Mouse (Mus musculus): ENCODE measurements around the gene Lyz1.
"Not testable (repeated sequence)": the region's sequence is repeated elsewhere in the genome, so short reads cannot be mapped to it uniquely, and the experiment has no call there.

Lyz1 gene

DNA sequence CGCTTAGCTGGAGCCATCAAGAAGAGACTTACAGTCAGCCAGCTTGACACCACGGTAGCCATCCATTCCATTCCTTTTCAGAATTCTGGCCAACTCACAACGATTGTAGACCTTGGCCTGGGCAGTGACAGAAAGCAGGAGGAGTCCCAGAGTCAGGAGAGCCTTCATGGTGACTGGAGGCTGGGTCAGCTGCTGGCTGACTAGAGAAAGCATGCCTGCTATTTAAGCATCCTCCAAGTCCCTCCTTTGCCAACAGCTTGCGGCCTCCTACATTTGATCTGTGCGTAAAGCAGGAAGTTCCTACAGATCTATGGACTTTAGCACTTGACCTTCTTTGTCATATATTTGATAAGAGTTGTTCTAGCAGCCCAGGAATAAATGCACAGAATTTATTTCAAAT is at the start of gene Lyz1:
TSS of gene Lyz1 (minus strand) at position 198 of the 400 bp plus-strand sequence.
- no peak for DNase-seq (ENCODE audit: low spot score in 2 of 2)

DNA sequence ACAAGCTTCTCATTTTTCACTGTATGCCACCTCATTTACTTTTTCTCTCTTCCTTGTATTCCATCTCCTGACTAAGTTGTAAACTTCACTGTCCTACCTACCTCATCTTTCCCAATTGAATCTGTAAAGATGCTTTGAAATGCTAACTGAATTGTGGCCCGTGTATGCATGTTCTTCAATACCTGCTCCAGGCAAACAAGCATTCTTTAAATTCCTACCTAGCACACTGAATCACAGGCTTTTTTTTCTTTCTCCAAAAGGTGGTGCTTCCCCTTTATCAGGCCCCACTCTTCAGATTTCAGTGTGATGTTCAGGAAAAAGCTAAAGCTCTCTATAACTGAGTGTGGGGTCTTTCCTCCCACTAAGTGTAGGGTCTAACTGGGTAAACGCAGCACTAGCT is 49.7 kb upstream of the Lyz1 start:
- no peak for DNase-seq (ENCODE audit: low spot score in 2 of 2)

DNA sequence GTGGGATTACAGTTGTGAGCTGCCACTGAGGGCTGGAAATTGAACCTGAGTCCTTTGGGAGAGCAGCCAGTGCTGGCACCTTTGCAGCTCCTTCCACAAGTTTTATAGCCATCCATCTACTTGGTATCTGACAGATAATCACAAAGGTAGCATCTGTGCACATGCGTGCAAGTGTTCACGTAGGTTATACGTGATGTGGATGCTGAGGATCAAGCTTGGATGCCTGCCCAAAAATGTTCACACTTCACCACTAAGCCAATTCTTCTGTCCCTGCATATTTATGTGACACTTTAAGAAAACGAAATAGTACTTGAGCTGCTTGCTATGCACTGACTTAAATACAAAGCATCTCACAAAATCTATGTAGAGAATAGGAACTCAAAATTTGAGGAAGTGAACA is 48.4 kb upstream of the Lyz1 start:
- DNase-seq (ENCODE audit: low spot score in 2 of 2): no peak

DNA sequence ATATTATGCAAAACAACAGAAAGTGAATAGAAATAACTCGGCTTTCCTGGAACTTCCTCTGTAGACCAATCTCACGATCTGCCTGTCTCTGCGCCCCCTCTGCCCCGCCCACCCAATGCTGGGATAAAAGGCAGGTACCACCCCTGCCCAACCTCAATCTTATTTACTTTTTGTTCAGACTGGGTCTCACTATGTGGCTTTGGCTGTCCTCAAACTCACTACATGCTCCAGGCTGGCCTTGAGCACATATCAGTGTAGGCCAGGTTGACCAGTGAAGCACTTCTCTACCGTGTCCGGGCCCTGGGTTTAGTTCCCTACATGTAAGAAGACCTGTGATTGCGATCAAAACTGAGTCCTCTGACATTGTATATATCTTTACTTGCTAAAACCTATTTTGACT is 46.6 kb upstream of the Lyz1 start:
- DNase-seq (ENCODE audit: low spot score in 2 of 2): no peak

DNA sequence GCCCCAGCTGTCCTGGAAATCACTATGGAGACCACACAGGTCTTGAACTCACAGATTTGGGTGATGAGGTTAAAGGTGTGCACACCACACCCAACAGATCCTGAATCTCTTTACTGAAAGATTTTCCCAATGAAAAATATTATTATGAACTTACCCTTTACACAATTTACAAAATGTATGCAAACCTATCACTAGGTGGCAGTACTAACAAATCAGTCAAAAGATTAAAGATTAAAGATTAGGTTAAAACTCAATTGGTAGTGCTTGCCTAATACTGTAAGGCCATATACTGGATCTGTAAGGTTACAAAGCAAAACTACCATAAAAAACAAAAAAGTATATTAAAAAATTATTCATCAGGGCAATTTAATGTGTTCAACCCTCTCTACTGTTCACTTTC is 45.3 kb upstream of the Lyz1 start:
- DNase-seq (ENCODE audit: low spot score in 2 of 2): no peak

DNA sequence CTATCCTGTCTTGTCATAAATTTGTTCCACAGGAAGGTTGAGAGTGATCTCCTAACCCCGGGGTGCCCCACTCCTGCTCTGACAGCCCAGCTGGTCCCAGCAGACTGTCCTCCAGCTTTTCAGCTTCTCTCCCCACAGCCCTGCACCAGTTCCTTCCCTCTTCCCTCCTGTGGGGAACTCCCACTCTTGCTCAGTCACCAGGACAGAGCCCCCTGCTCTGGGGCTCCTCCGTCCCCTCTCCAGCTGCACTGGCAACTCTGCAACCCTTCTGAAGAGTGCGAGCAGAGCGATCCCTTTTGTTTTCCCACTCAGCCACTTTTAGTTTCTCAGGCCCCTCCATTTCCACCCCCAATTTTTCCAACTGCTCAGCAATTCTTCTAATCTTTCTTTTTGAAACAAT is 43.0 kb upstream of the Lyz1 start:
- no peak for DNase-seq (ENCODE audit: low spot score in 2 of 2)

DNA sequence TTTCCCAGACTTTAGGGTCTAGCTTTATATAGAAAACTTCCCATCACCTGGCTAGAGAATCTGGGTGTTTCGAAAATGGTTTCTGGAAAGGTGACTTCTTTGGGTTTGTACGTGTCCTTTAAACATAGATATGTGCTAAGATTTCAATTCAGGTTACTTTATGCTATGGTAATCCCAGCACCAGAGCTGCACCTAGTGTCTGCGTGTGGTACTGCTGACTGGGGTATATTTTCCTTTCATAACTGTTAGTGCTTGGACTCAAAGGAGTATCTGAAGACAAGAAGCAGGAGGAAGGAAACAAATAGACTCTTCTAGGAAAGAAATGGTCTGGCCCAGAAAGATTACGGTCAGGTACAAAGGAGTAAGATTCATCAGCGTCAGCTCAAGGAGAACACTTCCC is 37.9 kb upstream of the Lyz1 start:
- peak in 1 of 2 experiments; percentile 14 for DNase-seq (ENCODE audit: low spot score in 2 of 2)

DNA sequence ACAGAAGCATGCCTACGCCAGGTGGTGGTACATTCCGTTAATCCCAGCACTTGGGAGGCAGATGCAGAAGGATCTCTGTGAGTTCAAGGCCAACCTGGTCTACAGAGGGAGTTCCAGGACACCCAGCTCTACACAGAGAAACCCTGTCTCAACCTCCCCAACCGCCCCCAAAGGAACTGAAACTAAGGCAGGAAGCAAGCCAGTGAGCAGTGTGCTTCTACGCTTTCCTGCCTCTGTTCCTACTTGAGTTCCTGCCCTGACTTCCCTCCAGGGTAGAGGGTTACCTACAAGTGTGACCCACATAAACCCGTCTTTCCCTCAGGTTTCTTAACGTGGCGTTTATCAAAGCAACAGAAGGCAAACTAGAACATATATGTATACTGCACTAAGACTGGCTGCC is 31.1 kb upstream of the Lyz1 start:
- DNase-seq (ENCODE audit: low spot score in 2 of 2): peak in 1 of 2 experiments; percentile 27

DNA sequence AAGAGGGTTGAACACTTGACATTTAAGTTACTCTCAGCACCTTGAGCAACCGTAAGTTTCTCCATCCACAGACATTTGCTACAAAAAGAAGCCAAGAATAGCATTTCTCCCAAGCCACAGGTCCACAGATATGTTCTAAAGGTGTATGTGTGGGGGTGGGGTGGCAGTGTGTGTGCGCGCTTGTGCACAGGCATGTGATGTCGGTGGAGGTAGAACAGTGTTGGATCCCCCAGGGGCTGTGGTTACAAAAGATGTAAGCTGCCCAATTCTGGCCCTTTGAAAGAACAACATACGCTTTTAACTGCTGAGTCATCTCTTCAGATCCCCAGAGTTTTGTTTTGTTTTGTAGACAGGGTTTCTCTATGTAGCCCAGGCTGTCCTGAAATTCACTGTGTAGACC is 30.0 kb upstream of the Lyz1 start:
- no peak for DNase-seq (ENCODE audit: low spot score in 2 of 2)

DNA sequence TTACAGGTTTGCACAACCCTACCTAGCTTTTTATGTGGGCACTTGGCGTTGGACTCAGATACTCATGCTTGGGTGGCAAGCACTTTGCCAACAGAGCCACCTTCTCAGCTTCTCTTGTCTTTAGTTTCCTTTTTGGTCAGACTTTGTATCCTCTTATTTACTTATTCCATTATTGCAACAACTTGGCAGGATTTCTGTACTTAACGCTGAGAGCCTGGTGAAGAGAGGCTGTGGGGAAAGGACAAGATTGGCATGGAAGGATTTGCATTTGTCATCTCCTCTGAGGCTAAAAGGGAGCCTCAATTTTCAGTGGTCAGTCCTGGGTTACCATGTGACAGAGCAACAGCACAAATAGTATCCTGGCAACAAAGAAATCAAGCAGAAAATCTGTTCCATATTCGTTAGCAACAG is 27.9 kb upstream of the Lyz1 start:
- DNase-seq (ENCODE audit: low spot score in 2 of 2): no peak

DNA sequence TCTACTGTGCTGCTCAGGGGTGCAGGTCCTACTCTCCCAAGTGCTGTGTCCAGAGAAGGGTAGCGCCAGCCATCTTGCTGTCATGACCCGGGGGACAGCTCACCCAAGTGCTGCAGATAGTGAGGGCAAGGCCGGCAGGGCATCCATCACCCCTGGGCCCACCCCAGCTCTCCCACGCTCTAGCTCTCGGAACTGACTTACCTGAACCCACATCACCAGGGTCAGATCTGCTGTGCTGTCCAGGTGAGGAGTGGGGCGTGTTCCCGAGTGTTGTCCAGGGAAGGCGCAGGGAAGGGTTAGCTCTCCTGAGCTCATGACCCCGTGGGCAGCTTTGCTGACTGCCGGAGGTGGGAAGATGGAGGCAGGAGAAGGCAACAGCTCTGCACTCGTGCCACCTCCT is 23.7 kb upstream of the Lyz1 start:
- DNase-seq (ENCODE audit: low spot score in 2 of 2): no peak

DNA sequence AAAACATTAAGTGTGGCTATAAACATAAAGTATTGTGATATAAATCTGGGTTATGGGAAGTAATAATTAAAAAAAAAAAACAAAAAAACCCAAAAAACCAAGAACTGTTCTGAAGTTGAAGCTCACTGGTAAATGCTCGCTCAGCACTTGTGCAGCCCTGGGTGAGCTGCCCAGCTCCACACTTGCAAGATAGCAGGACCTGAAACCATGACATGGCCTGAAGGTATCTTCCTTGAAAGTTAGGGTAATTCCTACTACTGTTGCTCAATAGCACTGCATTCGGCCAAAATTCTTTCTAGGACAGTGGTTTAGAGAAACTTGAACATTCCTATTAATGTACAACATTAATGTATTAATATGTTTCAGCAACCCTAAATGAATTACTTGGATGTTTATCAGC is 20.5 kb upstream of the Lyz1 start:
- no peak for DNase-seq (ENCODE audit: low spot score in 2 of 2)

DNA sequence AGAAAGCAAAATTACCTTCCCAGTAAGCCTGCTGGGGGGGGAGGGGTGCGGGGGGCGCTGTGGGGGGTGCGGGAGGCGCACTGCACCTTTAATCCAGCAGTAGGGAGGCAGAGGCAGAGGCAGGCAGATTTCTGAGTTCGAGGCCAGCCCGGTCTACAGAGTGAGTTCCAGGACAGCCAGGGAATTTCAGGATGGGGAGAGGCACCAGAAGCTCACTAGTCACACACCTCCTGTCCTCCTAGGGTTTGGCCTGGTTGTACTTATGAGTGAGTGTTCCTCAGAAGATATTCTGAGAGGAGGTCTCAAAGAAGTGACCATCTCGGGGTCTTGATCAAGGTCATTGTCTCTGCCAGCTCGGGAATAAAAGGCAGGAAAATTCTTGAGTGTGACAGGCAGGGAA is 19.5 kb upstream of the Lyz1 start:
- DNase-seq (ENCODE audit: low spot score in 2 of 2): no peak

DNA sequence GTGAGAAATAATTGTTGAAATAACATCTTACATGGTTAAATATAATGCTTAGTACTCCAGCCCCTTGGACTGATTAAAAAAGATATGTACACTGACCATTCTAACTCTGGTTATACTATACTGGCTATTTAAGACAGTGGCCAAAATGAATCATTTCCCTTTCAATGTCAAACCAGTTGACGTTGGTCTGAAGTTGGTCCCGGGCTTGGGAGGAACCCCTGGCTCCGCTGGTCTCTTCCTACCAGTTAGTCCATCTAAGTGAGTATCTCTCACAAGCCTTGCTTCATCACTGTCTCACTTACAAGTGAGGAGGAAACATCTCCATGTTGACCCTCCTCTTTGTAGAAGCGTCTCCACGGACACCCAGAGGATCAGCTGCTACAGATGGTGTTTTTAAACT is 11.7 kb upstream of the Lyz1 start:
- DNase-seq (ENCODE audit: low spot score in 2 of 2): no peak

DNA sequence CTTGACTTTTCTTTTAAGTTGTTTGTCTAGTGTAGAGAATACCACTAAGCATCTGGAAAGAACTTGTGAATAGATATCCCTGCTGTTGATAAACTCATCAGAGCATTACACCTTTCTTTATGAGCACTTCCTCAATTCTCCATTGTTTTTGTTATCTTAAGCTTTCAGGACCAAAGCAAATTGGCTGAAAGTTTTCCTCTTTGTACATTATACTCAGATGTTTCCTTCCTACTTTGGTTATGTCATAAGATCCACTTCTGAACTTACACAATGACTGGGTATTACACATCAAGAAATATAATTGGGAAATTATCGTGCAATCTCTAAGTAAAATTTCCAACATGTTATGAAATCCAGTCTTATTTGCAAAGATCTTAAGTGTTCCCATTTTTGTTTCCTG is 9.0 kb upstream of the Lyz1 start:
- no peak for DNase-seq (ENCODE audit: low spot score in 2 of 2)

DNA sequence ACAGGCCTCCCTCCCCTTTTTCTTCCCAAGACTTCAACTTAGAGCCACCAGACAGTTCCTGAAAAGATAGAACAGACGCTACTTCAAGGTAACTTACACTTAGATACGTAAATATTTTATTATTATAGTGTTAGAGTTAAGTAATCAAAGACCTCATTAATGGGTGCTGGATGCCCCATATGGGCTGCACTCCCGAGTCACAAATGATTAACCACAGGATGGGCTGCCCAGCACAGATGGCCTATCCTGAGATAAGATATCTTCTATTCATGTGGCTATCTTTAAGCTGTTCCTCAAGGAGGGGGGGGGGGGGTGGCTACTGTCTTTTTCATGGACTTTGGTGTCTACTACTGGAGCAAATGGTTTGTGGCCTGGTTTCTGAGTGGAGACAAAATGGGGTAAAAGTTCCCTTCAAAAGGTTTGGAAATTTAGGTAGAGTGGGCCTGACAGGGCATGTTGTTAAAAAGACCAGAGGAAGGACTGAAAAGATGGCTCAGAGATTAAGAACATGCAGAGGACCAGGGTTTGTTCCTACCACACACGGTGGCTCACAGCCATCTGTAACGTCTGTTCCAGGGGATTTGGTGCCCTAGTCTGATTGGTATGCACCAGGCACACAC is 7.3 kb upstream of the Lyz1 start:
- DNase-seq (ENCODE audit: low spot score in 2 of 2): no peak

DNA sequence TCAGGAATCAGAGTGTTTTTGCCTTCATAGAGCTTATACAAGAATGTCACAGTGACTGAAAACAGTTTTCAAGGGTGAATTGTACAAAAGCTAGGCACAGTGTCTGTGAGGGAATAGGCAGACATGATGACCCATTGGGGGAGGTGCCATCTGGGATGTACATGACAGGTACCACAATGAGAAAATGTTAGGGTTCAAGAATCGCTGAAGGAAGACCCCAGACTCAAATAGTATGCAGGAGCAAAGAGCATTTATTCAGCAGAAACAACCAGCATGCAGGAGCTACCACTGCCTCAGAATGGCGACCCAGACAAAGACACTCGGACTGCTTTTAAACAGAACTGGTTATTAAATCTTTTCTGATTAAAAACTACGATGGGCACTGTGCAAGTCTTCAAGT is 6.4 kb upstream of the Lyz1 start:
- no peak for DNase-seq (ENCODE audit: low spot score in 2 of 2)

DNA sequence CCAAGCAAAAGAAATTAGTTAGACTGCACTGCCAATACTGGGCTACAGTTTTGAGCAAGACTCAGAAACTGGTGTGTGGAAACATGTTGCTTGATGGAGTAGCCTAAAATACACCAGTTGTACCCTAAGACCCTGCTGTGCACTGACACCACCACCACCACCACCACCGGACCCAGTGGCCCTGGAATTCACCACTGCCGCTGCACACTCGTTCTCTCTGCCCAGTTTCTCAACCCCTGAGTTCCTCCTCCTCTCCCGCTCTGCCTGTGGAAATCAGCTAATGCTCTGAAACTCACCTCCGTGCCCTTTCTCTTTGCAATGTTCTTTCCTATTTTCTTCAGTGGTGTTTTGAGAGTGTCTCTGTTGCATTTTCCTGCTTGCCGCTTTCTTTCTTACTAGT is 5.7 kb upstream of the Lyz1 start:
- DNase-seq (ENCODE audit: low spot score in 2 of 2): no peak

DNA sequence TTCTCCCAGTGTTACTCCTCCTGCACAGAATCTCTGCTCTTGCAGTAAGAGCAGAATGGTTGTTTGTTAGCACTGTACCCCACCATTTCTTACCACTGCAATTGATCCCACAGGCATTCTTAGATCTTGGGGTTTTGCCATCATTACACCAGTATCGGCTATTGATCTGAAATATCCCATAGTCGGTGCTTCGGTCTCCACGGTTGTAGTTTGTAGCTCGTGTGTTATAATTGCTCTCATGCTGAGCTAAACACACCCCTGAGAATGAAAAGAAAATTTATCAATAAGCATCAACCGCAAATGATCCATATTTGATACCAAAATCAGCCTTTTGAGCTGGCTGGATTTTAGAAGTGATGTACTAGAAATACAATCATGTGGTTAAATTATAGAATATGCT is 1.7 kb downstream of the Lyz1 start:
- not testable (repeated sequence) for DNase-seq (ENCODE audit: low spot score in 2 of 2)

DNA sequence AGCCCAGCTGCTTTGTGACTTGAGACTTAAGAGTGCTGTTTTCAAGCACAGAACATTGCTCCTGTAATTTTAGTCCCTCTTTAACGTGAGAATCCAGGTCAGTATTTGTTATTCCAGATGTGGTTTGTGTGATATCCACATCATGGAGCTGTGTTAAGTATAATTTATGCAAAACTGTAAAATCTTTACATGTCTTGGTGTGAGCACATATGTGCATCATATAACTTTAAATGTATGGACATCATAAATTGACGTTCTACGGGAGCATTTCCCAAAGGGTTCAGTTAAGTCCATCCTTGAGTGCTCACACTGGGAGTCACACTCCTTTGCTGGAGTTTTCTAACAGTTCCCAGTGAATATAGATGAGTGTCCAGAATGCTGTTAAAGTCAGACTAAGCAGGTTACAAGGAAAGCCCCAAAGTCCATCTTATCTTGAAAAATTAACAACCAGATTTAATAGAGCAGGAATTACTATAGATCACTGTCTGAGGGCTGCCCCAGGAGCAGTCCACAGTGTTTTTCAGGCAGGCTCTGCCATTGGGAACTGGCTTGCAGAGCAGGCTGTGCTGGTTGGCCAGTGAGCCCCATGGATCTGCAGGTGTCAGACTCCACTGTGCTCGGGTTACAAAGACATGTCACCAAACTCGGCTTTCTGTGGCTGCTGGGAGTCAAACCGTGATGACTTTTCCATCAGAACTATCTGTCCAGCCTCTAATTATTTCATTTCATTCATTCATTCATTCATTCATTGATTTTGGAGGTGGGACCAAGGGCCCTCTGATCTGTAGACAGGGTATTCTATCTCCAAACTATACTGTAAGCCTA is 2.4 kb downstream of the Lyz1 start:
- DNase-seq (ENCODE audit: low spot score in 2 of 2): no peak

DNA sequence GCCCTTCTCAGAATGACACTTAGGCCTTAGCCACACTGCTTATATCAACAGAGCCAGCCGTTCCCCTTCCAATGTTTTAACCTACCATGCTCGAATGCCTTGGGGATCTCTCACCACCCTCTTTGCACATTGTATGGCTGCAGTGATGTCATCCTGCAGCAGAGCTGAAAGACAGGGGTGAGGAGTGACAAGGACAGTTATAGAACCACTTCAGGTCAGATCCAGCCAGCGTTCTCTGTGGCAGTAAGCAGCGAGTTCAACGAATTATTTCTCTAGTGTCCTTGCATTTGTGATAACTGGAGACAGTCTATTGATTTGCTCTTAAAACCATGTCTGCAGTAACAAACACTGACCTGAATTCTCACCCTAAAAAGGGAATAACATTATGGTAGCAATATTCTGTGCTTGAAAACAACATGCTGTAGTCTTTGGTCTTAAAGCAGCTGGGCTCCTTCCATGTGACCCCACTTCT is 3.6 kb downstream of the Lyz1 start:
- not testable (repeated sequence) for DNase-seq (ENCODE audit: low spot score in 2 of 2)

DNA sequence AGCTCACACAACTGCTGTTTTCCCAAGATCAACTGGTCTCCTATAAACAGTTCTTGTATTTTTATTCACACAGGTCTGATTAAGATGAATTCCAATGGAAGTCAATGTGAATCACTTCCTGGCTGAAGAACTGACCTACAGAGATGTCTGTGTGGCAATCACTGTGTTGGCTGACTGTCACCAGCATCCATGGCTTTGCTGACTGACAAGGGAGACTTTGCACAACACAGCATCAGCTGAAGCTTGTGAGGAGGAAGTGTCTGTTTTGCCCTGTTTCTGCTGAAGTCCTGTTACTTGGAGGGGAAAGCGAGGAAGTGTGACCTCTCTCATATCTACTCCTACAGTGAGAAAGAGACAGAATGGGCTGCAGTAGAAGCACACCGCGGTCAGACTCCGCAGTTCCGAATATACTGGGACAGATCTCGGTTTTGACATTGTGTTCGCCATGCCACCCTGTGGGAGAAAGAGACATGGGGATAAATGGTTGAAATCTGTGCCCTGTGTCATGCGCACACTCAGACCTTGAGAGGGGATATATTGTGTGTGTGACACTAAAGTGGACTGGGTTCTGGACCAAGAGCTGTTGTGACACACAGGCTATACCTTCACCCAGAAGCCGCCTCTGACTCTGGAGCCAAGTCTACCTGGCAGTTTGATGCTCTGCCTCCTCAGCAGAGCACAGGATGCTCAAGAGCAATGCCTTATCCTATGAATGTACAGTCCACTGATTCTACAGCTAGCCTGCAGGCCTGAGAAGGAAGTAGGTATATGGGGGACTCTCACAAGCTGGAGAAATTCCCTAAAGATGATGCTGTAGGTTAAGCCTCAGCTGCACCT is 4.3 kb downstream of the Lyz1 start:
- DNase-seq (ENCODE audit: low spot score in 2 of 2): no peak
